Mouse (Mus musculus): Measurements from ENCODE around the gene Ren1.

Gene Ren1

DNA sequence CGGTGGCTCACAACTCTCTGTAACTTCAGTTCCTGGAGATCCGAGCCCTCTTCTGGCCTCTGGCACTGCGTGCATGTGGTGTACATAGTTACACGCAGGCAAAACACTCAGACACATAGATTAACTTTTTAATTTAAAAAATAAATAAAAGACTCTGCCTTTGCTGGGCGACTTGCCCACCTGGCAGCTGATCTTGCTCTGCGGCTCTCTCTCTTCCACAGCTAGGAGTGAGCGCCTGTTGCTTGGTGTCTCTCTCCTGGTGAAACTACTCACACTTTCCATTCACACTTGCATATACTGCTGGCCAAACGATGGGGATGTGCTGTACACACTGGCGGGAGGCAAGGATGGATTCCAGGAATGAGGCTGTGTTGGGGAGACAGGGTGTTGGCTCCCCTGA, 3.8 kb upstream of the Ren1 start:
- DNase-seq, result no peak

DNA sequence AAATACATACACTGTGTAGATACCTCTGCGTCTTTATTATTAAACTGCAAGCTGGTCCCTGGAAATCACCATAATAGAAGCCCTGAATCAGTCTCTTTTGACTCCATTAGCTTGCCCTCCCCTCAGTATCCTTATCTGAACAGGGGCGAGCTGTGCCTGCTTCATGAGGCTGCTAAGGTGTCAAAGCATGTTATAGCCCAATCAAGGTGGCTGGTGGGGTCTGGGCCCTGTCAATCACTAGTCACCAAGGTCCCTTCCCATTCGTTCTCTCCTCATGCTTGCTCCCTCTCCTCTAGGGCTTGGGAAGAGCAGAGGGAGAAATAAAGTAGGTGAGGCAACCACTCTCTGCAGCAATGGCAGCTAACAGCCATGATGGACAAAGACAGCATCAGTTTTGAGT, 3.1 kb upstream of the Ren1 start:
- DNase-seq, result no peak

DNA sequence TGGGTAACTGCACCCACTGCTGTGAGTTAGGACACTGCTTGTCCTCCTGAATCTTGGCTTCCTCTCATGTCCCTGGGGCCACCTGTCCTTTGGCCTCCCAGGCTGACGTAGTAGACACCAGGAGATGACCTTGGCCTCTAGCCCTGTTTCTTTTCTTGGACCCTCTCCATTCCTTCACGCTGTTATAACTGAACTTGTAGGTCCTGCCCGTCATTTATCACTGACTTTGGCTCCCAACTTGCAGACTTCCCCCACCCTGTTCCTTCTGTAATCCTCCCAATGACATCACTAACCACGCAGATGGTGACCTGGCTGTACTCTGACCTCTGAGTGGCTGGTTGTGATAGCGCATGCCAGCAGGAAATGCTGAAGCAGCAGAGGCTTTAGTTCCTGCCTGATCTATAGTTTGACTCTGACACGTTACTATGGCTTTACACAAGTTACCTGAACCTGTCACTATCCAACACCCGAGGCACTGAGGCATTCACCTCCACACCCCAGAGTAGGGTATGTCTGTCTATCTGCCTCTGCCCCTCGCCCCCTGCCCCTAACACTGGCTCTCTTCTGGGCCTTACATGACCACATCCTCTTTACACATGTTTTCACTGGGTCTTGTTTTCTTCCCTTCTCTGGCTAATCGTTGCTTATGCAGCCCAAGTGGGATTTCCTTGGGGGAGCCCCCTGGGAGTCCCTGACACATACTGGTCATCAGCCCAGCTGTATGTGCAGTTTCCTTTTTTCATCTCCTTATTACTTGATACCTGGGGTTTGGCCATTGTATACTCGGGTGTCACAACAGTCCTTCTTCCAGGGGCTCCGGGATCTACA, 2.4 kb upstream of the Ren1 start:
- peak; percentile 67 to 79 for DNase-seq

DNA sequence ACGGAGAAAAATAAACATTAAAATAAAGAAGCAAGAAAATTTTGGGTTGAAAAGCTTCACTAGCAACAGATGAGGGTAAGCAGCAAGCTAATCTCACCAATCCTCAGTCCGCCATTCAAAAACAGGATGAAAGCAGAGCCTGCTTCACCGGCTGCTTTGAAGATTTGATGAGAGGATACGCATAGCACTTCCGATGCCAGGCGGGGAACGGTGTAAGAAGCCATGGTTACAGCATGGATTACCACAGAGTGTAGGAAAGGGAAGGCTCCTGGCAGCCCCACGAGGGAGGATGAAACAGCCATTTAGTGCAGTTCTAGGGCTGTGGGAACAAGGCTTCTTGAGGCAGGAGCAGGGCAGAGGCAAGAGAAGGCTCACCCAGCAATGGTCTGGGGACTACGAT, 1.5 kb downstream of the Ren1 start:
- DNase-seq, result no peak

DNA sequence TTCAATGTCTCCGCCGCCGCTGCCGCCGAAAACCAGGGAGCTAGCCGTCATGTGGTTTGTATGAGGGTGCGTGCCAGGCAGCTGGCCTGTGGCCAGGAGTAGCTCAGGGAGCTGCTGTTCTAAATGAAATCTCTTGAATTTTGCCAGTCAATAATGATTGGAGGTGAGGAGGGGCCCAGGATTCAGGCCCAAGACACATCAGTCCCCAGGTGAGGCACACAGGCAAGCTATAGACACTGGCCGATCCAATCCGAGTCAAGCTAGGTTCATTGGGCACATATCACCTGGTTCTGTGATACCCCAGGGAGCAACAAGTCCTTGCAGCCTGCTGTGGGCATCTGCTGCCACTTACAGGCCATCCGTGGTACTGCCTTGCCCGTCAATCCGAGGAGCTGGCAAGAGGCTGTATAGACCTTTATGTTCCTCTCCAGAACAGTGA, 3.1 kb downstream of the Ren1 start:
- DNase-seq, result peak; percentile 80 to 90

DNA sequence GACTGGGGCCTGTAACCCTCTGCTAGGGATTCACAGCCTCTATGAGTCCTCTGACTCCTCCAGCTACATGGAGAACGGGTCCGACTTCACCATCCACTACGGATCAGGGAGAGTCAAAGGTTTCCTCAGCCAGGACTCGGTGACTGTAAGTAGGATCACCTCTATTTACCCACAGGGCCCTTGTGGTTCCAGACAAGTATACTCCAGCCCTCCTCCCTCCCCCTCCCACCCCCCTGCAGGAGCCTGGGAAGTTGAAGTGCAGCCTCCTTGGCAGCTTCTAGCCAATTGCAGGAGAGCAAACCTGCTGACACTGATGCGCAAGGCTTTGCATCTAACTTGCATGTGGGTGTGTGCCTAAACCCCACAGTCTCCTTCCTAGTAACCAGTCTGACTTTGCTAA, 5.2 kb downstream of the Ren1 start:
- DNase-seq, result no peak

DNA sequence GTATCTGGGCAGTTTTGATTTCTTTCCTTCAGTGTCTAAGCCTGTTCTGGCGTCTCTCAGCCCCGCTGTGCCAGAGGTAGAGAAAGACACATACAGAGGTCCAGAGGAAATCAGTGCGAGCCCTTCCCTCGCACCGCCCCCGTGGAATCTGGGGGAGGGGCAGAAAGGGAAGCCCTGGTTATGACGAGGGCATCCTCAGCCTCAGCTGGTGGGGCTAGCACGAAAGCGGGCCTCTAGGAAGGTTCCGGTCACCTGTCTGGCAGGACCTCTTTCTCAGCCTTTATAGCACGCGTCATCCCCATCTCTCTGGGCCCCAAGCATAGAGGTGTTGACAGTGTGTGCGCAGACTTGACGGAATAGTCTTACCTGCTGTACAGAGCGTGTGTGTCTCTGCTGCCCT, 5.6 kb downstream of the Ren1 start:
- no peak for DNase-seq

DNA sequence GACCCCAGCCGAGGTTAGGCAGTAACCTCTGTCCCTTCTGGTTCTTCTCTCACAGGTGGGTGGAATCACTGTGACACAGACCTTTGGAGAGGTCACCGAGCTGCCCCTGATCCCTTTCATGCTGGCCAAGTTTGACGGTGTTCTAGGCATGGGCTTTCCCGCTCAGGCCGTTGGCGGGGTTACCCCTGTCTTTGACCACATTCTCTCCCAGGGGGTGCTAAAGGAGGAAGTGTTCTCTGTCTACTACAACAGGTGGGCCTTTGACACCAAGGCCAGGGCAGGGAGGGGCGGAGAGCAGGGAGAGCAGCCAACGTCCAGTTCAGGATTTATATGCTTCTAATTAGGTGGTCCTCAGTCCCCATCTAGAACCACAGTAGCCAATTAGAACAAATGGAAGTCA, 6.0 kb downstream of the Ren1 start:
- DNase-seq, result no peak

DNA sequence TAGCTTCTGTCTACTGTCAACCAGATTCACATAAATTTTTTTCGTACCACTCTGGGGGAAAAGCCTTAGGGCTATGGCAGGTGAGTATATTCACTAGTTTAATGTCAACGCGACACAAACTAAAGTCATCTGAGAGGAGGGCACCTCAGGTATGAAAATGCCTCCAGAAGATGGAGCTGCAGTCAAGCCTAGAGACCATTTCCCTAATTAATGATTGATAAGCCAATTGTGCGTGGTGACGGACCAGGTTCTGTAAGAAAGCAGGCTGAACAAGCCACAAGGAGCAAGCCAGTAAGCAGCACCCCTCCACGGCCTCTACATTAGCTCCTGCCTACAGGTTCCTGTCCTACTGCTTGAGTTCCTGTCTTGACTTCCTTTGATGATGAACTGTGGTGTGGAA, 10.7 kb downstream of the Ren1 start:
- DNase-seq, result peak; percentile 20 to 28

DNA sequence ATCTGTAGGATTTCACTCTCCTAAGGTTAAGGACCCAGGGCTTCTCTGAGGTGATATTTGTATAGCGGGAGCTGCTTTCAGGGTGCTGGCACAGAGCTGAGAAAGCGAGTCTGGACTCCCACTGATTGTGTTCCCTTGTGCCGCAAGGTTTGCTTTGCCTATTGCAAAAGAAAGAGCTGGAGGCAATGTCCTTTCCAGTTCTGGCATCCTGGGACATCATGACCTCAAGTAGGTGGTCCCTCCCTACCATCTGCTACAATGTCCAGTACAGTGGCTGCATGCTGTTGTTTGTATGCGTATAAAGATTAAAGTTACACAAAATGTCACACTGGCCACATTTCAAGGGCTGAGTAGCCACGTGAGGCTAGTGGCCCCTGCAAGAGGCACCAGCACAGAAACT, 11.8 kb downstream of the Ren1 start:
- DNase-seq, result no peak

DNA sequence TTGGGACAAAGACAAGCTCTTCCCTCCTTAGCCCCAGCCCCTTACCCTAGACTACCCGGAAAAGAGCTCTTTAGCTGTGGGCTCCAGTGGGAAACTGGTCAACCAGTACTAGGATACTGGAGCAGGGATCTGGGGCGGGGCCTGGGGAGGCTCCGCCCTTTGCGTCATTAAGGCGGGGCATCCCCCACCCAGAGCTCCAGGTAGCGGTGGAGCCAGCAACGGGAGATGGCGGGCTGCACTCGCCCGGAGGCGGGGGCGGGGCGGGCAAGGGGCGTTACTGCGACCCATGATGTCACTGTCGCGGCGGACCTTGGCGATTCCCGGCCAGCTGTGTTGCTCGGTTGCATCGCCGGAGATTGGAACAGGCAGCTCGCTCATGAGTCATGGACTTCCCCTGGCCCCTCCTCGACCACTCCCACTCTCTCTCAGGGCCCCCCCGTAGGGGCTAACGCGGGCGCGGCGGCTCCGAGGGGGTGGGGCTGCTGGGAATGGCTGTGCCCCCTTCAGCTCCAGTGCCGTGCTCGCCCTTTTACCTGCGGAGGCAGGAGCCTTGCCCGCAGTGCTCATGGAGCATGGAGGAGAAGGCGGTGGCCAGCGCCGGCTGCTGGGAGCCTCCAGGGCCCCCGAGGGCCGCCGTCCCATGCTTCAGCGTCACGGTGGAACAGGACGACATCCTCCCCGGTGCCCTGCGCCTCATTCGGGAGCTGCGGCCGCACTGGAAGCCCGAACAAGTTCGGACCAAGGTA, 13.1 kb downstream of the Ren1 start, which contains the start of gene Etnk2:
Gene Etnk2 (plus strand): TSS at position 297 of the 746 bp plus-strand sequence.
- DNase-seq, result peak; percentile 86 to 92

DNA sequence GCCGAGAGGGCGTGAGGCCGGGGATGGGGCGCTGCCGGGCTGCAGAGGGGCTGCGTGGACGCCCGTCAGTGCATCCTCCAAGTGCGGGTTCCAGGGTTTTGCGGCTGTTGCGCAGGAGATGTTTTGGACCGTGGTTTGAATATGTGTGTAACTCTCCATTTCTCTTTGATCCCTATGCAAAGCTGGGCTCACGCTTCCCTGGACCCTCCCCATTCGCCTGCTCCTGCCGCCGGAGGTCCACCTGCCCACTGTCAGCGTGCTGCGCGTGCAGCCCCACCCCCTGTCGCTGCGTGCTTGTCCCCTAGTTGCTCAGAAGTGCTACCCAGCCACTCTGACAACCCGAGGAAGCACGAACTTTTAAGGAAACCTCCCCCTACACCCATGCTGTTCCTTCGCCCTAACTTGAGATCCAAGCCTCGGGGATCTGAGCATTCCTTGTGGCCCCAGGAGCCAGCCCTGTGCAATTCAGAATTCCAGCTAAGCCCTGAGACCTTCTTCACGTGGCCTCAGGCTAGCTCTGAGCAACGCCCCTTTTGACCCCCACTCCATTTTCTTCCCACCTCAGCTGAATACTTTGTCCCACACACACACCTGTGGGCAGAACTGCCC, 13.8 kb downstream of the Ren1 start:
- no peak for DNase-seq

DNA sequence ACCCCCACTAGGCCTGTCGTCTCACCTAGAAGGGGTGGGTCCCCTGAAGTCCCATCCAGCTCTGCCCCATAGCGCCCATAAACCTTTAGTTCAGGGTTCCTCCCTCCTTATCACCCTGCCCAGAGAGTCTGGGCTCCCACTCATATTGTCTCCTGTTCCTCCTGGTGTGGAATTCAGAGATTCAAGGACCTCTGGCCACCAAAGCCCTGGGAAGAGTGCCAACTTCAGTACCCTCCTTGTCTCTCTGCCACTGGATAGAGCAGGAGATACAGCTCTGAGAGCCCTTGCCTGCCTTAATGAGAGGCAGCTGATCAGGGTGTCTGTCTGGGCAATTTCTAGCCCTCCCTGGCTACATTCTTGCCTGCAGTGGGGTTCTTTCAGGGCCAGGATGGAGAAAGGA, 14.6 kb downstream of the Ren1 start:
- no peak for DNase-seq

DNA sequence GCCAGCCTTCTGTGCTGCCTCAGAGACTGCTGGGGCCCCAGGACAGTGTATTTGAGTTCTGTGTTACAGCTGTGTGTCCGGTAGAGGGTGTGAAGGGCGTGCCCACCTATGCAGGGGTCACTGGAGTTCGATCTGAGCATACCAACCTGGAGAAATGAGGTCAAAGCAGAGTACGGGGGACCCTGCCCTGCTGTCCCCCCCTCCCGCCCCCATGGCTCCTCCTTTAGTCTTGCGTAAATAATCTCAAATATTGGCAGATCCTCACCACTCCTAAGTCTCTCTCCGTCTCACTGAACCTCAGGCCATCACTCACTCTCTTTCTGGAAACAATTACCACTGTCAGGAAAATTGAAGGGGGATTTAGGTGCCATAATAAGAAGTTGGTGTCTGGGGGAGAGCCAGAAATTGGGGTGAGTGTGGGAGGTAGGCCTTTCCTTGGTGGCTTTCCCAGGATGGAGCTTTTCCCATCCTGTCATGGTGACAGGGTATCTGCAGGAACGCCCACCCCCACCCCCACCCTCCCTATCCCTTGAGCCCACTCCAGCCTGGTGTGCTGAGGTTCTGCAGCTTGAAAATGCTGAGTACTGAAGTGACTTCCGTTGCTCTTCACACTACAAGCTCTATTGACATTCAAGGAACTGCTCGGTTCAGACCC, 16.8 kb downstream of the Ren1 start:
- no peak for DNase-seq

DNA sequence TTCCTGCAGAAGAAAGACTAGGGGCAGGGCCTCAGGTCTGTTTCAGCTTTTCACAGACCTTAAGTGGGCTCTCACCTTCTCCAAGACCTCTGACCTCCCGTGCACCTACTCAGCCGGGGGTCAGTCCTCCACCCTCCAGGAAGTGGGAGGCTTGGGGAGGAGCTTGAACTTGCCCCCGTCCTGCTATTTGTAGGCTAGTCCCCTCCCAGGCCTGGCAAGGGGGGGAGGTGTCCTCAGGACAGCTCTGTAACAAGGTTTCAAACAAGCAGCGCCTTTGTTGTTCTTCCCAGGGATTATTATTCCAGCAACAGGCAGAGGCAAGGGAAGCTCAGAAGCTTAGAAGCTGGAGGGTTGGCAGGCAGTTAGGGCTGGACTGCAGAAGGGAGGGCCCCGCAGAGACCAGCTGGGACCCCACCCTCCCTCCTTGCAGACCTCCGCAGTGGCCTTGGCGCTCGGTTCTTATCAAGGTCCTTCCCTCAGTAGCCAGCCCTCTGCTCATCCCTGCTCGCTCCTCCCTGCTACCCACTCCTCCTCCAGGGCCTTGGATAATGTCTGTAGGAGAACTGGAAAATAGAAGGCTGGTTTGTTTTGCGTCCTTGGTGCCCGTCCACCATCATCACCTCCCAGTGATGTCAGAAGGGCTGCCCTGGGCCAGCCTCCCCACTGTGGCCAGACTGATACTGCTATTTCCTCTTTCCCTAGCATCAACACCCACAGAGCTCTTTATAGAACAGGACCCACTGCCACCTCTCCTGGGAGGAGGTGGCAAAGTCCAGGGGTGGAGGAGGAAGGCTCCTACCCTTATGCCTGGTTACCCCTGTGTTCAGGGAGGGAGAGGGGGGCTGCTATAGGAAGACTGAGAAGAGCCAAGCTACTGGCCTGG, 17.5 kb downstream of the Ren1 start:
- DNase-seq, result no peak

DNA sequence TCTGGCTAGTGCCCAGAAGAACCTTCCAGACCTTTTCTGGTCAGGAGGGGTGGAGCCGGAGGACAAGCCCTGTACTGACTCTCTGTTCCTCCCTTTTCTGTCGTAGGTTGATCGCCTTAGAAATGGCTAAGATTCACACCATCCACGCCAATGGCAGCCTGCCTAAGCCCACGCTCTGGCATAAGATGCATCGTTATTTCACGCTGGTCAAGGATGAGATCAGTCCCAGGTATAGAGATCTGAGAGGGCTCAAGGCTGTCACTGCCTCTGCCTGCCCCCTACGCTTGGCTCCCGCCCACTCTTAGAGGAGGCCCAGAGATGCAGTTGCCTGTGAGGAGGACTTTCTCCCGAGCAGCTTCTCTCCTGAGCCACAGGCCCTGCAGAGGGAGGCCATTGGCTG, 18.3 kb downstream of the Ren1 start:
- DNase-seq, result peak in 1 of 2 experiments; percentile 37

DNA sequence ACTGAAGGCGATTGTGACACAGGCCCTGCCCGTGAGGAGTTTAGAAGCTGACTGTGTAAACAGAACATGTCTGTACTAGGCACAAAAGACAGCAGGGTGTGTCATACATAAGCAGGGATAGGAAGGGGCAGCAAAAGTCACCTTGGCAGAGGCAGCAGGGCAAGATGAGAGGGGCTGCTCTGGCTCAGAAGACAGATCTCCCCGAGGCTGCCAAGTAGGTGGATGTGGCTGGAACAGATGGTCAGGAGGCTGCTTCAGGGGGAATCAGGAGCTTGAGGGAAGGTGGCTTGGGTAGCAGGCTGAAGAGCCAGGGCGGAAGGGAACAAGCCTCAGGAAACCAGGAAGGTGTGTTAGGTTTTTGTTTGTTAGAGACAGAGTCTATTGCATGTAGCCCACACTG, 20.0 kb downstream of the Ren1 start:
- DNase-seq, result no peak

DNA sequence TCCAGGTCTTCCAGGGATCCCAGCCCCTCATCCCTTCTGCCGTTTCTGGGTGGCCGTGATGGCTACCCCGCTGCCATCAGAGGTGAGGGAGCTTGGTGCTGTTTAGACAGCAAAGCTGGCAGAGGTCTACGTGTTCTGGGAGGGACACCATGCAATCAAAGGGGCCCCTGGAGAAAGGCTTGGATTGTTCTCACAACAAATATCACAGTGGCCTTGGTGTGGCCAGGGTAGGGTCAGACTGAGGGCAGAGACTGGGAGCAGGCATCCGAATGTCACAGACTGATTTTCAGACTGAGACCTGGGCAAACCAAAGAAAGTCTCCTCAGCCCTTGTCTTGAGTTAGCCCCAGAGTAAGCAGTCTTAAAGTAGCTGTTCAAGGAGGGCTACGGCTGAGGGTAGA, 21.1 kb downstream of the Ren1 start:
- DNase-seq, result no peak

DNA sequence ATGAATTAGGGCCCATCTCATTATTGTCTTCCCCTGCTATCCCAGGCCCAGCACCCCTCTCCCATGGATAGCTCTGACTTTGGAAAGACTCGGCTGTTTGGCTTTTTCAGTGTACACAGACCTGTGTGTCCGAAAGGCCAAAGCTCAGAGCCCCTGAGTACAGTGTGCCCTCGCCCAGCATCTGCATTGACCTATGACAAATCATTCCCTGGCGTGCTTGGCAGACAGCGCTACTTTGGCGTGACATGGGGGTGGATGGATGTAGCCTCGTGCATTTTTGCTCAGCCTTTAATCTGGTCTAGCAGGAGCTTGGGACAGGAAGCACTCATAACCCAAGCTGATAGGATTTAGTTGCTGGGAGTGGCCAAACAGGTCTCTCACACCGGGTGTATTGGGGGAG, 21.8 kb downstream of the Ren1 start:
- DNase-seq, result peak; percentile 46 to 49

DNA sequence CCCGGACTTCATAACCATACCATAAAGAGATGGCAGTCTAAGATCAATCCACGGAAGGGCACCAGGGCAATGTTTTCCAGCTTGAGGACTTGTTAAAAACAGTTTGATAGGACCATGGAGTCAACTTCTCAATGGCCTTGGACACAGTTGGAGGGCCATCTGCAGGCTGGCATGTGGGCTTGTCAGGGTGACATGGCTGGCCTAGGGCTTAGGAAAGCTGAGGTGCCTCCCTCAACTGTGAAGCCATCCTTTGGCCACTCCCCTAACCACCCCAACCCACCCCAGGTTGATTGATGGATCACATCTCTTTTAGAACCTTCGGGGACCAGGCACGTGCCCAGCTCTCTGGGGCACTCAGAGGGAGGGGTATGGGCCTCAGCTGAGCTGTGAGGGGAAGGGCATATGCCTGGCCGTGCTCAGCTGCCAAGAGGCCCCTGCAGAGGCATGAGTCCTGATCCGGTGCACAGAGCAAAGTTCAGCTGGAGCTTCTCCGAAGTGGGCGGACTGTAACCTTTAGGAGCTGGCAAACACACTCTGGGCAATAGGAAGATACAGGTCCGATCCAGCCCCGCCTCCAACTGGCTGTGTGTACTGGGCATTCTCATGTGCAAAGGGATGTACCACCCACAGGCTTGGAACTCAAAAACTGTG, 25.5 kb downstream of the Ren1 start:
- DNase-seq, result peak; percentile 88 to 93

DNA sequence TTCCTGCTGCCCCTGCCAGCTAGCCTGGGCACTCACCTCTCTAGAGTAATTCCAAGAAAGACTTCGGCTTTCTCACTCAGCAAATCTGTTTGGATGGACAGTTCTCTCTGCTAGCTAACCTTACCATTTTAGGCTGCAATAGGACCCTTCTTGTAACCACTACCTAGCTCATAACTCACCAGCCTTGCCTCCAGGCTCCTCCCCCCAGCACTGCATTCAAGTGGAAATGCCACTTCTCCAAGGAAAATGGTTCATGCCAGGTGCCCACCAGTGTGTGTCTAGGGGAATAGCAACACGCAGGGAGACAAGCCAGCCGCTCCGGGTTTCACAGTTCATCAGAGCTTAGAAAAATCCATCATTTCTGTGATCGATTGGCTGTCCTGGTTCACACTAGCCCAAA, 27.2 kb downstream of the Ren1 start:
- peak; percentile 24 to 44 for DNase-seq

Measured in kidney, postnatal 36 days (tissue).